Mouse (Mus musculus): ENCODE measurements around the gene Txndc9. TPM values are rescaled to one million over a fixed set of nuclear protein-coding genes. Genes with fewer than 3 reads are reported as not detected.

The Txndc9 gene
- polyA plus RNA-seq, 1 experiment from 2014 or later: 150 TPM

DNA sequence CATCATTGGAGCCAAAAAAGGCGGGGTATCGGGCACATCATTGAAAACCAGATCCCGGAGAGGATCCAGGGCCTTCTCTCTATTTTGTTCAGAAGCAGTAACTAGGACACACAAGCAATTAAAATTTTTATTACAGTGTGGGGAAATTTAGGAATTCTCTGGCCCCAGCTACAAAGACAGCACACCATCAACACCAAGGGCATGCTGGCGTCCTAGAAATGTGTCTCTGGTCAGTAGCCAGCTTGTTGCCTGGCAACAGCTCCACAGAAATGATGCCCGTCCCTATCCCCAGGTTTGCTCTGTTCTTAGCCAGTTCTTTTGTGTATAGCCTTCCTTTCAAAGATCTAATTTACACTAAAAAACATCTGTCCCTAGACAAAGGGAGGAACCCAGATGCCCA lies 38.2 kb downstream of the Txndc9 start:
- DNase-seq (ENCODE audit: low spot score): no peak
- H3K4me1 ChIP-seq: no peaks in the 10 kb centered on the region
- H3K9me3 ChIP-seq: no peaks in the 10 kb centered on the region
- WGBS: 83% methylated on average over 5 of the region's 5 CpGs
- no peaks in the 10 kb centered on the region for H3K36me3 ChIP-seq (replicated peaks)
- H3K27me3 ChIP-seq (replicated peaks; ENCODE audit: low read depth, poor library complexity, severe bottlenecking): no peaks in the 10 kb centered on the region
- H3K4me3 ChIP-seq: no peak overlapping the region
- no peak overlapping the region for H3K27ac ChIP-seq (replicated peaks)

GRCm38 (mm10) chr1:37958516-37958915 lies 39.2 kb downstream of the Txndc9 start:
- no peak overlapping the region for H3K4me3 ChIP-seq
- no peak for DNase-seq (ENCODE audit: low spot score)

GRCm38 (mm10) chr1:37957659-37958058 lies 40.0 kb downstream of the Txndc9 start, which contains the start of gene Lyg1:
Lyg1 (minus strand) TSS chr1:37957759.
- Histone ChIP-seq H3K4me1 (no peaks in the 10 kb centered on the region), H3K36me3 (replicated peaks) (no peaks in the 10 kb centered on the region), H3K27me3 (replicated peaks; ENCODE audit: low read depth, poor library complexity, severe bottlenecking) (no peaks in the 10 kb centered on the region), H3K4me3 (no peak within 1 kb of the TSS), H3K27ac (replicated peaks) (no peak within 1 kb of the TSS), H3K9me3 (no peaks in the 10 kb centered on the region)
- 85% methylated on average over 5 of the region's 5 CpGs for WGBS
- DNase-seq (ENCODE audit: low spot score): no peak

More at GRCm38 (mm10) chr1:37958516-37958915, 39.2 kb downstream of the Txndc9 start:
- Histone ChIP-seq H3K36me3 (replicated peaks) (no peaks in the 10 kb centered on the region), H3K4me1 (no peaks in the 10 kb centered on the region), H3K27ac (replicated peaks) (no peak overlapping the region), H3K27me3 (replicated peaks; ENCODE audit: low read depth, poor library complexity, severe bottlenecking) (no peaks in the 10 kb centered on the region), H3K9me3 (no peaks in the 10 kb centered on the region)
- 74% methylated on average over 2 of the region's 2 CpGs for WGBS

GRCm38 (mm10) chr1:37956690-37957431 lies 40.8 kb downstream of the Txndc9 start:
- DNase-seq (ENCODE audit: low spot score): no peak
- whole genome bisulfite sequencing: 55% methylated on average over 3 of the region's 3 CpGs
- no peaks in the 10 kb centered on the region for H3K9me3 ChIP-seq

GRCm38 (mm10) chr1:37955251-37955650 lies 42.4 kb downstream of the Txndc9 start:
- 90% methylated on average over 2 of the region's 2 CpGs for WGBS
- DNase-seq (ENCODE audit: low spot score): no peak

More at GRCm38 (mm10) chr1:37956690-37957431, 40.8 kb downstream of the Txndc9 start:
- H3K27me3 ChIP-seq (replicated peaks; ENCODE audit: low read depth, poor library complexity, severe bottlenecking): no peaks in the 10 kb centered on the region
- H3K4me3 ChIP-seq: no peak overlapping the region
- no peaks in the 10 kb centered on the region for H3K4me1 ChIP-seq
- no peak overlapping the region for H3K27ac ChIP-seq (replicated peaks)
- no peaks in the 10 kb centered on the region for H3K36me3 ChIP-seq (replicated peaks)

DNA sequence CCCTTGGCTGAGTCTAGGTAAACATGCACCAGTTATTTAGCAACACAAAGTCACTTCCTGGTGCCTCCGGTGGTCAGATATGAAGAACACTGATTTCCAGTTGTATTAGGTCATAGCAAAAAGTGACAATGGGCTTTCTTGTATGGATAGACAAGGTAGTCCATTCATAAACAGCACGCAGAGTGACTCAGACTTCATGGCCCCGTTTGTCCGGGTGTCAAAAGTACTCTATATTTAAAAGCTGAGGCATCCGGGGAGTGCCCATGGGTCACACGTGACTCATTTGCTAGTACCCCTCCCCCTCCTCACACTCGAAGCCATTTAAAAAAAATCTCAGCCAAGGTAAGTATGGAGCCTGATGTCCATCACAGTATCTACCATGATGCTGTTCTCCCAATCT lies 42.9 kb downstream of the Txndc9 start:
- no peaks in the 10 kb centered on the region for H3K4me1 ChIP-seq
- no peaks in the 10 kb centered on the region for H3K9me3 ChIP-seq
- no peak overlapping the region for H3K27ac ChIP-seq (replicated peaks)
- DNase-seq (ENCODE audit: low spot score): no peak
- no peak overlapping the region for H3K4me3 ChIP-seq
- no peaks in the 10 kb centered on the region for H3K36me3 ChIP-seq (replicated peaks)
- no peaks in the 10 kb centered on the region for H3K27me3 ChIP-seq (replicated peaks; ENCODE audit: low read depth, poor library complexity, severe bottlenecking)
- WGBS: 87% methylated on average over 7 of the region's 7 CpGs

More at GRCm38 (mm10) chr1:37955251-37955650, 42.4 kb downstream of the Txndc9 start:
- Histone ChIP-seq H3K36me3 (replicated peaks) (no peaks in the 10 kb centered on the region), H3K9me3 (no peaks in the 10 kb centered on the region), H3K4me3 (no peak overlapping the region), H3K27me3 (replicated peaks; ENCODE audit: low read depth, poor library complexity, severe bottlenecking) (no peaks in the 10 kb centered on the region), H3K27ac (replicated peaks) (no peak overlapping the region), H3K4me1 (no peaks in the 10 kb centered on the region)

DNA sequence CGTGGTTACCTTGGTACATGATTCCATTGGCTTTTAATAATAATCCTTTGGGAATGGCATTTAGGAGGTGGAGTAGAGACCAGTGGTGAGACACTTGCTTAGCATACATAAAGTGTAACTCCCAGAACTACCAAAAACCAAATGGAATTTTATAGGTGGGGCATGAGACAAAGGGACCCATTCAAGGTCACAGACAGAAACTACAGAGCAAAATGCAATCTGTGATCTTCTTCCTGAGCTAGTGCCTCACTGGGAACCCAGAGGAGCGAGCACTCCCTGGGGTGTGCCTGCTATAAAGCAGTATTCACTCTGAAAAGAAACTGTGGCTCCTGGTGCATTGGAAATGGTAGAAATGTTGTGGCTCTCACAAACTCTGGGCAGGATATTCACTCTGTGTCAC lies 48.8 kb downstream of the Txndc9 start:
- 76% methylated on average over 2 of the region's 2 CpGs for WGBS
- Histone ChIP-seq H3K36me3 (replicated peaks) (no peaks in the 10 kb centered on the region), H3K4me1 (no peaks in the 10 kb centered on the region), H3K9me3 (no peaks in the 10 kb centered on the region), H3K4me3 (no peak overlapping the region), H3K27me3 (replicated peaks; ENCODE audit: low read depth, poor library complexity, severe bottlenecking) (no peaks in the 10 kb centered on the region), H3K27ac (replicated peaks) (no peak overlapping the region)
- no peak for DNase-seq (ENCODE audit: low spot score)

Other genes with a start within 250 kb of the Txndc9 start
- 6.6 and 7.5 TPM in 2 replicates for gene Tsga10, start 131.5 kb downstream of the Txndc9 start, polyA plus RNA-seq (2016; fragmentation: Nextera tagmentation; extraction: Ambion mirVana)
- 7.9 and 8.9 TPM in 2 replicates for gene Lipt1, start 126.2 kb downstream of the Txndc9 start, polyA plus RNA-seq (2016; fragmentation: Nextera tagmentation; extraction: Ambion mirVana)
- 23.9 and 28.1 TPM in 2 replicates for gene Mitd1, start 107.5 kb downstream of the Txndc9 start, polyA plus RNA-seq (2016; fragmentation: Nextera tagmentation; extraction: Ambion mirVana)
- 246 and 254 TPM in 2 replicates for gene Mrpl30, start 107.4 kb downstream of the Txndc9 start, polyA plus RNA-seq (2016; fragmentation: Nextera tagmentation; extraction: Ambion mirVana)
- not detected in 2 replicates for gene Lyg2, start 81.4 kb downstream of the Txndc9 start, polyA plus RNA-seq (2016; fragmentation: Nextera tagmentation; extraction: Ambion mirVana)
- gene Lyg1, start 40.1 kb downstream of the Txndc9 start, polyA plus RNA-seq (2016; fragmentation: Nextera tagmentation; extraction: Ambion mirVana): not detected in 2 replicates
- 29.0 and 30.6 TPM in 2 replicates for gene Eif5b, start 117 bp upstream of the Txndc9 start, polyA plus RNA-seq (2016; fragmentation: Nextera tagmentation; extraction: Ambion mirVana)
- gene Rev1, start 131.9 kb upstream of the Txndc9 start, polyA plus RNA-seq (2016; fragmentation: Nextera tagmentation; extraction: Ambion mirVana): 34.5 and 39.3 TPM in 2 replicates

Measured in embryonic facial prominence, embryonic 10.5 days (tissue).